Mouse (Mus musculus) ES-E14 (cell line): ENCODE data around the gene E4f1. TPM values are rescaled to one million over a fixed set of nuclear protein-coding genes. Genes with fewer than 3 reads are reported as not detected.
A peak's percentile ranks its signal among the peaks of the same experiment; 100 is the strongest.

Experiments
- DNase-seq: peaks from one replicate; pipeline ENCODE4 v3.0.0-alpha.2; 2013; ENCODE audit warnings: low read depth, low spot score
- H3K27ac ChIP-seq: 2 replicates; pipeline ENCODE4 v1.5.1; 2012; ENCODE audit warnings: low read depth, mild to moderate bottlenecking, low read length, moderate library complexity, mixed read lengths; ENCODE audit not compliant: poor library complexity, insufficient read depth, severe bottlenecking
- H3K36me3 ChIP-seq: 2 replicates; pipeline ENCODE4 v1.6.1; 2012; ENCODE audit warnings: mild to moderate bottlenecking, low read length, moderate library complexity, mixed read lengths; ENCODE audit not compliant: control insufficient read depth, poor library complexity, insufficient read depth, severe bottlenecking
- H3K4me1 ChIP-seq, 2 experiments: fragments of 150-350 bp in 1 of 2; sonication (generic) in 1 of 2; 2 replicates each; pipeline ENCODE4 v1.6.1; 2012; ENCODE audit warnings: low read length in 2 of 2, mild to moderate bottlenecking in 1 of 2, mixed read lengths in 1 of 2; ENCODE audit not compliant: control insufficient read depth in 2 of 2, insufficient read depth in 2 of 2, poor library complexity in 1 of 2
- H3K4me3 ChIP-seq, 2 experiments: fragments of 150-350 bp in 1 of 2; sonication (generic) in 1 of 2; 2 replicates each; pipeline ENCODE4 v1.5.1; 2012; ENCODE audit warnings: low read length in 2 of 2, low read depth in 1 of 2, mild to moderate bottlenecking in 1 of 2, mixed read lengths in 1 of 2; ENCODE audit not compliant: insufficient read depth in 1 of 2, poor library complexity in 1 of 2, severe bottlenecking in 1 of 2
- H3K9ac ChIP-seq: 2 replicates; pipeline ENCODE4 v1.6.1; 2012; ENCODE audit warnings: low read depth, mild to moderate bottlenecking, low read length, mixed read lengths; ENCODE audit not compliant: poor library complexity, insufficient read depth, severe bottlenecking
- H3K9me3 ChIP-seq: fragments of 150-350 bp; sonication (generic); 2 replicates; pipeline ENCODE4 v1.6.1; 2012; ENCODE audit warnings: low read depth, mild to moderate bottlenecking, low read length; ENCODE audit not compliant: control insufficient read depth, insufficient read depth
- CHD2 ChIP-seq: IDR thresholded peaks from 2 replicates; pipeline ENCODE4 v1.6.1; 2014; ENCODE audit warnings: mild to moderate bottlenecking, low read depth, low read length, inconsistent platforms
- HCFC1 ChIP-seq: IDR thresholded peaks from 2 replicates; pipeline ENCODE4 v1.6.1; 2012; ENCODE audit warnings: low read length, inconsistent platforms, borderline replicate concordance; ENCODE audit not compliant: insufficient read depth
- MAFK ChIP-seq: IDR thresholded peaks from 2 replicates; pipeline ENCODE4 v1.6.1; 2014; ENCODE audit warnings: mild to moderate bottlenecking, low read depth, low read length, inconsistent platforms; ENCODE audit not compliant: insufficient read depth
- ZC3H11A ChIP-seq: IDR thresholded peaks from 2 replicates; pipeline ENCODE4 v1.6.1; 2012; ENCODE audit warnings: low read depth, mild to moderate bottlenecking, inconsistent platforms, low read length, borderline replicate concordance
- ZNF384 ChIP-seq: IDR thresholded peaks from 2 replicates; pipeline ENCODE4 v1.6.1; 2012; ENCODE audit warnings: low read depth, low read length, inconsistent platforms
- in situ Hi-C, 2 experiments: fragments of 600-800 bp; cut with MboI; formaldehyde crosslinking; loops; one replicate each; pipeline ENCODE4 v1.15.1; 2025; ENCODE audit warnings: low sequenced_read_pairs in 2 of 2, inconsistent platforms in 1 of 2; ENCODE audit not compliant: unreplicated experiment in 2 of 2
- total RNA-seq: library from RNA; depleted of rRNA; stranded (reverse); fragments of 300-350 nt; gene quantifications from 2 replicates; pipeline ENCODE4 v1.2.3, GENCODE M21; 2012

The E4f1 gene
- total RNA-seq, 1 experiment: 23.4 TPM

GRCm38 (mm10) chr17:24472512-24472911, 2.4 kb upstream of the E4f1 start:
- H3K4me3 ChIP-seq: no peak overlapping the region
- TF ChIP-seq HCFC1 (no peak), ZNF384 (no peak), MAFK (no peak), CHD2 (no peak)
- DNase-seq: no peak

DNA sequence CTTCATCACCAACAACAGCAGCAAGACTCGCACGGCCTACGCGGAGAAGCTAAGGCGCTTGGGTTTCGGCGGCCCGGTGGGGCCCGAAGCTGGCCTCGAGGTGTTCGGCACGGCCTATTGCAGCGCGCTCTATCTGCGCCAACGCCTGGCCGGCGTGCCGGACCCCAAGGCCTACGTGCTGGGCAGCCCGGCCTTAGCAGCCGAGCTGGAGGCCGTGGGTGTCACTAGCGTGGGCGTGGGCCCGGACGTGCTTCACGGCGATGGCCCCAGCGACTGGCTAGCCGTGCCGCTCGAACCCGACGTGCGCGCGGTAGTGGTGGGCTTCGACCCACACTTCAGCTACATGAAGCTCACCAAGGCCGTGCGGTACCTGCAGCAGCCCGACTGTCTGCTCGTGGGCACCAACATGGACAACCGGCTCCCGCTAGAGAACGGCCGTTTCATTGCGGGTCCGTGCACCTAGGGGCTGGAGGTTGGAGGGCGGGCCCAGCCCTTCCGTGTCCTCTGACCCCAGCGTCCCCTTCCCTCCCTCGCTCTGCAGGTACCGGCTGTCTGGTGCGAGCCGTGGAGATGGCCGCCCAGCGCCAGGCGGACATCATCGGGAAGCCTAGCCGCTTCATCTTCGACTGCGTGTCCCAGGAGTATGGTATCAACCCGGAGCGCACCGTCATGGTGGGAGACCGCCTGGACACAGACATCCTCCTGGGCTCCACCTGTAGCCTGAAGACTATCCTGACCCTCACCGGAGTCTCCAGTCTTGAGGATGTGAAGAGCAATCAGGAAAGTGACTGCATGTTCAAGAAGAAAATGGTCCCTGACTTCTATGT, 801 bp upstream of the E4f1 start:
- no peak for DNase-seq
- H3K9me3 ChIP-seq: no peaks in the 10 kb centered on the region
- TF ChIP-seq ZNF384: no peak
- TF ChIP-seq CHD2: no peak
- no peak for TF ChIP-seq ZC3H11A
- peak overlapping the region; percentile 93 for H3K9ac ChIP-seq
- H3K4me1 ChIP-seq: peaks cover 0 to 5% of the 10 kb centered on the region in 2 experiments; a peak in 2 of 4 replicates
- in situ Hi-C loops: no loop called here
- H3K27ac ChIP-seq: no peak overlapping the region; the same call in 1 of the 2 replicates
- H3K36me3 ChIP-seq: peaks cover 20% of the 10 kb centered on the region; the same call in 1 of the 2 replicates
- peak overlapping the region; percentile 75 to 83 for H3K4me3 ChIP-seq

More at GRCm38 (mm10) chr17:24472512-24472911, 2.4 kb upstream of the E4f1 start:
- in situ Hi-C loops: no loop called here
- H3K9ac ChIP-seq: no peak overlapping the region
- peaks cover 29% of the 10 kb centered on the region; the same call in 1 of the 2 replicates for H3K36me3 ChIP-seq
- H3K9me3 ChIP-seq: no peaks in the 10 kb centered on the region
- H3K27ac ChIP-seq: no peak overlapping the region
- H3K4me1 ChIP-seq: peaks cover 0 to 5% of the 10 kb centered on the region in 2 experiments; a peak in 2 of 4 replicates

DNA sequence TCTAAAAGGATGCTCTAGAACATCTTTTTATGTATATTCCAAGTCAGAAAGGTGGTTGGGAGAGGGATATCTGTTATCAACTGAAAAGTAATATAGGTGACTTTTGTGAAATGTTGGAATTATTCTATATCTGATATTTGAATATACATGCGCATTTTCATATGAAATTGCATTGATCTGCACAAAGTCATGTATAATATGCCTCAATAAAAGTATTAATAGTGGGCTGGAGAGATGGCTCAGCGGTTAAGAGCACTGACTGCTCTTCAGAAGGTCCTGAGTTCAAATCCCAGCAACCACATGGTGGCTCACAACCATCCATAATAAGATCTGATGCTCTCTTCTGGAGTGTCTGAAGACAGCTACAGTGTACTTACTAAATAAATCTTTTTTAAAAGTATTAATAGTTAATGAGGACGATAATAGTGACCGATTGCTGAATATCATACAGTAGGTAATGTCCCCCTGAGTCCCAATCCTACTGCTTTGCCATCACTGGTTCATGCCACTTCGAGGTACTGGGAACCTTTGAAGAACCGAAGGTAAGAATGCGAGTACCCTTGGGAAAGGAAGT, 690 bp downstream of the E4f1 start:
- in situ Hi-C loops: no loop called here
- H3K9ac ChIP-seq: peak overlapping the region; percentile 85

GRCm38 (mm10) chr17:24468636-24469246, 1.4 kb downstream of the E4f1 start:
- no peak overlapping the region for H3K4me3 ChIP-seq
- DNase-seq: no peak
- in situ Hi-C loops: no loop called here

More for the DNA sequence above, 690 bp downstream of the E4f1 start:
- peaks cover 0 to 5% of the 10 kb centered on the region in 2 experiments; a peak in 2 of 4 replicates for H3K4me1 ChIP-seq
- H3K9me3 ChIP-seq: no peaks in the 10 kb centered on the region
- peak overlapping the region; percentile 83 to 97 for H3K4me3 ChIP-seq
- H3K36me3 ChIP-seq: peaks cover 10% of the 10 kb centered on the region; the same call in 1 of the 2 replicates
- TF ChIP-seq ZC3H11A: no peak
- TF ChIP-seq HCFC1: no peak
- TF ChIP-seq ZNF384: no peak
- TF ChIP-seq CHD2: no peak
- TF ChIP-seq MAFK: no peak
- peak overlapping the region; percentile 68; the same call in 1 of the 2 replicates for H3K27ac ChIP-seq
- no peak for DNase-seq

More at GRCm38 (mm10) chr17:24468636-24469246, 1.4 kb downstream of the E4f1 start:
- TF ChIP-seq CHD2: no peak
- no peak for TF ChIP-seq ZC3H11A
- no peak for TF ChIP-seq MAFK
- no peak for TF ChIP-seq ZNF384
- no peak for TF ChIP-seq HCFC1
- Histone ChIP-seq H3K9ac (no peak overlapping the region), H3K27ac (no peak overlapping the region), H3K36me3 (peaks cover 7% of the 10 kb centered on the region; the same call in 1 of the 2 replicates), H3K9me3 (no peaks in the 10 kb centered on the region), H3K4me1 (peaks cover 0 to 5% of the 10 kb centered on the region in 2 experiments; a peak in 3 of 4 replicates)
